In the genomic region with DNA sequence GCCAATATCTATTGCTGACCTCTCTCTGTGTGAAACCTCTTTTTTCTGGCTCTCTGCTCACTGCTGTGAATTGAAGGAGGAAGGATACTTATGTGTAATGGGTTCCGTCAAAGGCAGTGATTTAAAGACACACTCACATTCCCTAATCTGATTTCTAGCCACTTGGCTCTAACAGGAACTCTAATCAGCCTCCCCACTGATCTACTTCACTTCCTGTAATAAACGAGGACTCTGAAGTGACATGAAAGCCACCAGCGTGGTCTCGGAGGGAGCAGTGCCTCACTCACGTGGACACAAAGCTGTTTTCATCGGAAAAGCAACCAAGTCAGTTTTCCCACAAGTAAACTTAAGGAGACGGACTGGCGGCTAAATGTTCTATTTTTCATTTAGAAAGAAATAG, we compare ENCODE assay signal across 19 mouse cellular contexts. TPM values are rescaled to one million over a fixed set of nuclear protein-coding genes. Genes with fewer than 3 reads are reported as not detected.
DNase-seq lines count a peak whose midpoint lies in the region; ATAC-seq and TF ChIP-seq lines count a peak whose summit lies in the region.
"Had no signal": no experiment of that assay in that cellular context is flagged by ENCODE, and none has a peak within 500 bp of the region (broad histone marks: within the 10 kb centered on the region; RNA-seq: fewer than 3 reads in every experiment).

No protein-coding gene starts in this region.

- 9% methylated on average over 8 of the region's 8 CpGs for WGBS in kidney, embryonic 15.5 days
- 31% methylated on average over 8 of the region's 8 CpGs for WGBS in neural tube, embryonic 13.5 days

- peak; percentile 52 for DNase-seq in embryo, embryonic 11 days
- no peak for DNase-seq in embryo, embryonic 9.5 days (ENCODE audit: extremely low spot score)
- no peak for DNase-seq in kidney, postnatal 25 days
- no peak for DNase-seq in neural tube, embryonic 10.5 days (ENCODE audit: extremely low spot score, low spot score)
- no peak for DNase-seq in layer of hippocampus, adult 2 months (ENCODE audit: low spot score in 2 of 2)
- no peak for DNase-seq in spleen, adult 18-20 months
- DNase-seq: adrenal gland, adult 2 months; cerebellum, adult 9-10 months; heart, postnatal 14 days; kidney, adult 8-10 months; layer of hippocampus, postnatal 36 days; lung, postnatal 10 days; retina, postnatal 1 day; thymus, postnatal 25 days had no signal

- peak; percentile 49 for ATAC-seq in kidney, embryonic 15.5 days (replicated peaks; ENCODE audit: low FRiP score)
- ATAC-seq in neural tube, embryonic 13.5 days (ENCODE audit: low read depth): no peak; the same call in 1 of the 2 replicates
- ATAC-seq: midbrain, embryonic 15.5 days had no signal

- peaks cover 15% of the 10 kb centered on the region for H3K4me1 ChIP-seq in kidney, embryonic 15.5 days
- peaks cover 8% of the 10 kb centered on the region; the same call in 1 of the 2 replicates for H3K4me1 ChIP-seq in neural tube, embryonic 13.5 days (replicated peaks)
- H3K4me1 ChIP-seq: midbrain, embryonic 15.5 days had no signal

- peak overlapping the region; percentile 47 for H3K4me2 ChIP-seq in kidney, embryonic 15.5 days
- peak overlapping the region; percentile 4; the same call in 1 of the 2 replicates for H3K4me2 ChIP-seq in neural tube, embryonic 13.5 days
- H3K4me2 ChIP-seq: embryonic facial prominence, embryonic 12.5 days; limb, embryonic 15.5 days; midbrain, embryonic 15.5 days had no signal

- H3K27me3 ChIP-seq in kidney, embryonic 15.5 days: no peaks in the 10 kb centered on the region
- H3K27me3 ChIP-seq in neural tube, embryonic 13.5 days: no peaks in the 10 kb centered on the region
- H3K27me3 ChIP-seq: embryonic facial prominence, embryonic 12.5 days; midbrain, embryonic 15.5 days had no signal

- H3K27ac ChIP-seq in kidney, embryonic 15.5 days: peak overlapping the region; percentile 47
- no peak overlapping the region for H3K27ac ChIP-seq in neural tube, embryonic 13.5 days (replicated peaks)
- no peak overlapping the region for H3K27ac ChIP-seq in layer of hippocampus, adult 2 months
- H3K27ac ChIP-seq: limb, embryonic 15.5 days; midbrain, embryonic 15.5 days had no signal

- H3K9ac ChIP-seq in kidney, embryonic 15.5 days: no peak overlapping the region
- H3K9ac ChIP-seq in neural tube, embryonic 13.5 days: no peak overlapping the region
- H3K9ac ChIP-seq: embryonic facial prominence, embryonic 12.5 days; limb, embryonic 15.5 days; midbrain, embryonic 15.5 days had no signal

- no peaks in the 10 kb centered on the region for H3K9me3 ChIP-seq in kidney, embryonic 15.5 days (replicated peaks)
- H3K9me3 ChIP-seq in neural tube, embryonic 13.5 days: no peaks in the 10 kb centered on the region
- H3K9me3 ChIP-seq: embryonic facial prominence, embryonic 12.5 days; limb, embryonic 15.5 days; midbrain, embryonic 15.5 days had no signal

- no peaks in the 10 kb centered on the region for H3K36me3 ChIP-seq in kidney, embryonic 15.5 days
- no peaks in the 10 kb centered on the region for H3K36me3 ChIP-seq in neural tube, embryonic 13.5 days
- H3K36me3 ChIP-seq: embryonic facial prominence, embryonic 12.5 days; limb, embryonic 15.5 days; midbrain, embryonic 15.5 days had no signal

- no peak for TF ChIP-seq CTCF in layer of hippocampus, adult 2 months (conservative IDR thresholded peaks at IDR 0.05)

- no peak overlapping the region for H3K4me3 ChIP-seq in kidney, embryonic 15.5 days (replicated peaks)
- H3K4me3 ChIP-seq in neural tube, embryonic 13.5 days: no peak overlapping the region
- H3K4me3 ChIP-seq in layer of hippocampus, adult 2 months: no peak overlapping the region
- H3K4me3 ChIP-seq: embryonic facial prominence, embryonic 12.5 days; limb, embryonic 15.5 days; midbrain, embryonic 15.5 days had no signal

RNA-seq across cellular contexts. Expression of gene Llph, which starts 25.9 kb away (rescaled TPM):
- polyA plus RNA-seq in kidney, embryonic 15.5 days (2015; fragmentation: Nextera tagmentation; extraction: Ambion mirVana): 52.0 and 56.8 TPM in 2 replicates
- polyA plus RNA-seq in neural tube, embryonic 13.5 days (2015; fragmentation: Nextera tagmentation; extraction: Ambion mirVana): 38.0 and 44.2 TPM in 2 replicates
- total RNA-seq in layer of hippocampus, adult 2 months (2021): 10 to 100 TPM; 15.0 to 16.1 TPM

RNA-seq across cellular contexts. Expression of gene Irak3, which starts 50.9 kb away (rescaled TPM):
- 1.3 and 1.5 TPM in 2 replicates for polyA plus RNA-seq in kidney, embryonic 15.5 days (2015; fragmentation: Nextera tagmentation; extraction: Ambion mirVana)
- polyA plus RNA-seq in neural tube, embryonic 13.5 days (2015; fragmentation: Nextera tagmentation; extraction: Ambion mirVana): 0.71 and 0.73 TPM in 2 replicates
- total RNA-seq in layer of hippocampus, adult 2 months (2021): under 1 TPM; 0.49 to 0.61 TPM

RNA-seq across cellular contexts. Expression of gene Tmbim4, which starts 51.4 kb away (rescaled TPM):
- polyA plus RNA-seq in kidney, embryonic 15.5 days (2015; fragmentation: Nextera tagmentation; extraction: Ambion mirVana): 151 and 159 TPM in 2 replicates
- 116 and 120 TPM in 2 replicates for polyA plus RNA-seq in neural tube, embryonic 13.5 days (2015; fragmentation: Nextera tagmentation; extraction: Ambion mirVana)
- 10 to 100 TPM; 55.6 to 59.0 TPM for total RNA-seq in layer of hippocampus, adult 2 months (2021)
